Mouse (Mus musculus): ENCODE results near the gene Rpl36a.

Rpl36a gene

GRCm38 (mm10) chrX:134599922-134600565, 14.6 kb downstream of the Rpl36a start:
- DNase-seq (ENCODE audit: low read depth, low spot score), result no peak

- DNase-seq (ENCODE audit: low read depth, low spot score), result peak; percentile 95
These were observed 15.4 kb downstream of the Rpl36a start, which contains the start of the genes Gla and Hnrnph2 for GRCm38 (mm10) chrX:134600659-134601379. TSS of gene Gla (minus strand) at chrX:134601125. TSS of gene Hnrnph2 (plus strand) at chrX:134601179.

- no peak for DNase-seq (ENCODE audit: low read depth, low spot score)
These were observed 16.1 kb downstream of the Rpl36a start for GRCm38 (mm10) chrX:134601380-134602120.

GRCm38 (mm10) chrX:134609472-134609871, 24.0 kb downstream of the Rpl36a start:
- peak; percentile 29 for DNase-seq (ENCODE audit: low read depth, low spot score)

- no peak for DNase-seq (ENCODE audit: low read depth, low spot score)
These were observed 25.5 kb downstream of the Rpl36a start for GRCm38 (mm10) chrX:134610984-134611383.

GRCm38 (mm10) chrX:134612285-134612959, 27.0 kb downstream of the Rpl36a start:
- DNase-seq (ENCODE audit: low read depth, low spot score), result no peak

GRCm38 (mm10) chrX:134614306-134614705, 28.9 kb downstream of the Rpl36a start:
- DNase-seq (ENCODE audit: low read depth, low spot score), result peak; percentile 18

- DNase-seq (ENCODE audit: low read depth, low spot score), result no peak
These were observed 34.2 kb downstream of the Rpl36a start for GRCm38 (mm10) chrX:134619695-134620094.

GRCm38 (mm10) chrX:134620254-134620865, 34.9 kb downstream of the Rpl36a start:
- no peak for DNase-seq (ENCODE audit: low read depth, low spot score)

- DNase-seq (ENCODE audit: low read depth, low spot score), result no peak
These were observed 36.2 kb downstream of the Rpl36a start for GRCm38 (mm10) chrX:134621685-134622084.

- DNase-seq (ENCODE audit: low read depth, low spot score), result no peak
These were observed 37.9 kb downstream of the Rpl36a start for GRCm38 (mm10) chrX:134623350-134623749.

- no peak for DNase-seq (ENCODE audit: low read depth, low spot score)
These were observed 42.7 kb downstream of the Rpl36a start for GRCm38 (mm10) chrX:134628200-134628599.

GRCm38 (mm10) chrX:134632710-134633109, 47.3 kb downstream of the Rpl36a start:
- no peak for DNase-seq (ENCODE audit: low read depth, low spot score)

GRCm38 (mm10) chrX:134635111-134635510, 49.7 kb downstream of the Rpl36a start:
- DNase-seq (ENCODE audit: low read depth, low spot score), result no peak

GRCm38 (mm10) chrX:134635860-134636259, 50.4 kb downstream of the Rpl36a start:
- DNase-seq (ENCODE audit: low read depth, low spot score), result no peak

All from A20 (cell line).